Mouse (Mus musculus): ENCODE measurements at regions not wholly inside any gene's neighbourhood (a gene's known extent, or its start where the extent isn't known, plus 50 kb on each side); places are given as distances from the start of the nearest gene placed in this dataset.
A peak's percentile ranks its signal among the peaks of the same experiment; 100 is the strongest.

DNA sequence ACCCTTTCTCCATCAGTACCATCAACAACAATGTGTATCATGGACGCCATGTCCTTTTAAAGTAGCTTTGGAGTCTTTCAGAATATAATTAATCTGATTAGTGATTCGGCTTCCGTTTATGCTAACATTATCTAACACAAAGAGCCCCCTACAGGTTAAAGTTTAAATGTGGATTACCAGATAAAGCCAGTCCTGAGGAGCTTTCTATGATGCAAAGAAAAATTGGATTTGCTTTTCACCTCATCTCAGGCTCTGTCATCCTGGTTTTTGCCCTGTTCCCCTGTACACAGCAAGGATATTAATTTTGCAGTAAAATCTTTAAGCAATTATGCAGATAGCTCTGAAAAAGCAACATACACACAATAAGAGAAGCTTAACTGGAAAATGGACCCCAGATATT, 412.7 kb upstream of the Tbc1d2b start:
- no peaks in the 10 kb centered on the region for H3K4me1 ChIP-seq (replicated peaks; ENCODE audit: control insufficient read depth, insufficient read depth, low read length)
- ATAC-seq (ENCODE audit: low FRiP score) = no peak
- H3K9me3 ChIP-seq (ENCODE audit: control insufficient read depth, low read length) = no peaks in the 10 kb centered on the region
- no peak for DNase-seq (ENCODE audit: low spot score)
- no peak overlapping the region for H3K9ac ChIP-seq (ENCODE audit: low read depth, low read length)
- no peak overlapping the region for H3K4me3 ChIP-seq (ENCODE audit: low read depth, low read length)
- no peak overlapping the region for H3K4me2 ChIP-seq (replicated peaks; ENCODE audit: low read depth, low read length)
- H3K27ac ChIP-seq (ENCODE audit: low read depth, low read length) = no peak overlapping the region
- H3K36me3 ChIP-seq (ENCODE audit: control insufficient read depth, insufficient read depth, low read length) = no peaks in the 10 kb centered on the region
- WGBS = 33% methylated on average over 3 of the region's 3 CpGs
- H3K27me3 ChIP-seq (ENCODE audit: control insufficient read depth, insufficient read depth, low read length) = no peaks in the 10 kb centered on the region

DNA sequence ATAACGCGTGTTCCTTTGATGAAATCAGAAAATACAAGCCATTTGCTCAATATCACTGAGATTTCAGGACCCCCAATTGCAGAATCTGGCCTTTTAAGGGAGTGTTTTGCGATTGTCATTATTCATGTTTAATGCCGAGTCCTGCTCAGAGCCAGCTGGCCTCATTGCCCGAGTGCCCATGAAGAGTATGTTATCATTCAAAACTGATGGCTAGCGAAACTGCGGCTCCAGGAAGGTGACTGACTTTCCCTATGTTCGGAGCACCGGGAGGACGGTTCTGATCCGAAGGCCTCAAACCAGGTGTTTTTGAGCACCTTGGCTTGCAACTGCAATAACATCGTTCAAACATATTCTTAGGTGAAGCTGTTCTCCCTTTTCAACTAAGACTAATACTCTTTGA, 419.5 kb upstream of the Tbc1d2b start:
- WGBS = 72% methylated on average over 12 of the region's 12 CpGs
- Histone ChIP-seq H3K36me3 (ENCODE audit: control insufficient read depth, insufficient read depth, low read length) (no peaks in the 10 kb centered on the region), H3K4me3 (ENCODE audit: low read depth, low read length) (no peak overlapping the region), H3K4me1 (replicated peaks; ENCODE audit: control insufficient read depth, insufficient read depth, low read length) (no peaks in the 10 kb centered on the region), H3K27me3 (ENCODE audit: control insufficient read depth, insufficient read depth, low read length) (0 out of 2 replicates have a peak, but pooled peaks cover 3% of the 10 kb centered on the region), H3K9me3 (ENCODE audit: control insufficient read depth, low read length) (no peaks in the 10 kb centered on the region), H3K4me2 (replicated peaks; ENCODE audit: low read depth, low read length) (no peak overlapping the region), H3K27ac (ENCODE audit: low read depth, low read length) (no peak overlapping the region), H3K9ac (ENCODE audit: low read depth, low read length) (no peak overlapping the region)
- ATAC-seq (ENCODE audit: low FRiP score) = no peak
- DNase-seq (ENCODE audit: low spot score) = no peak

DNA sequence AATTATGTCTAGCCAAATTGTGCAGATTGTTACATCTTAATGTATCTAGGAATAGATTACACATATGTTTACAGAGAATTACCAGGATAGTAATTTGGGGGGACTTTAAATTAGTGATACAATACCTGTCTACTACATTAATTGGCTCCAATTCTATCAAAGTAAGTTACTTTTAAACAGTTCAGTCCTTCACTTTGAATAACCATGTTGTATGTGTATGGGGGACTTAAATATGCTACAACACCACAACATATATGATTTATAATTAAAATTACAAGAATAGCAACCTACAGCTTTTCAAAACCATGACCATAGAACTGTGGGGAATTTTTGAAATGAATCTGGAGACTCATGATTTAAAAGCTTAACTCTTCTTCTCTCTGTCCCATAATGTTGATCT, 420.5 kb upstream of the Tbc1d2b start:
- Histone ChIP-seq H3K9me3 (ENCODE audit: control insufficient read depth, low read length) (no peaks in the 10 kb centered on the region), H3K27ac (ENCODE audit: low read depth, low read length) (no peak overlapping the region), H3K4me1 (replicated peaks; ENCODE audit: control insufficient read depth, insufficient read depth, low read length) (no peaks in the 10 kb centered on the region), H3K27me3 (ENCODE audit: control insufficient read depth, insufficient read depth, low read length) (peaks cover 6% of the 10 kb centered on the region; the same call in 1 of the 2 replicates), H3K36me3 (ENCODE audit: control insufficient read depth, insufficient read depth, low read length) (no peaks in the 10 kb centered on the region), H3K9ac (ENCODE audit: low read depth, low read length) (no peak overlapping the region), H3K4me3 (ENCODE audit: low read depth, low read length) (no peak overlapping the region), H3K4me2 (replicated peaks; ENCODE audit: low read depth, low read length) (no peak overlapping the region)
- ATAC-seq (ENCODE audit: low FRiP score) = no peak
- no peak for DNase-seq (ENCODE audit: low spot score)

DNA sequence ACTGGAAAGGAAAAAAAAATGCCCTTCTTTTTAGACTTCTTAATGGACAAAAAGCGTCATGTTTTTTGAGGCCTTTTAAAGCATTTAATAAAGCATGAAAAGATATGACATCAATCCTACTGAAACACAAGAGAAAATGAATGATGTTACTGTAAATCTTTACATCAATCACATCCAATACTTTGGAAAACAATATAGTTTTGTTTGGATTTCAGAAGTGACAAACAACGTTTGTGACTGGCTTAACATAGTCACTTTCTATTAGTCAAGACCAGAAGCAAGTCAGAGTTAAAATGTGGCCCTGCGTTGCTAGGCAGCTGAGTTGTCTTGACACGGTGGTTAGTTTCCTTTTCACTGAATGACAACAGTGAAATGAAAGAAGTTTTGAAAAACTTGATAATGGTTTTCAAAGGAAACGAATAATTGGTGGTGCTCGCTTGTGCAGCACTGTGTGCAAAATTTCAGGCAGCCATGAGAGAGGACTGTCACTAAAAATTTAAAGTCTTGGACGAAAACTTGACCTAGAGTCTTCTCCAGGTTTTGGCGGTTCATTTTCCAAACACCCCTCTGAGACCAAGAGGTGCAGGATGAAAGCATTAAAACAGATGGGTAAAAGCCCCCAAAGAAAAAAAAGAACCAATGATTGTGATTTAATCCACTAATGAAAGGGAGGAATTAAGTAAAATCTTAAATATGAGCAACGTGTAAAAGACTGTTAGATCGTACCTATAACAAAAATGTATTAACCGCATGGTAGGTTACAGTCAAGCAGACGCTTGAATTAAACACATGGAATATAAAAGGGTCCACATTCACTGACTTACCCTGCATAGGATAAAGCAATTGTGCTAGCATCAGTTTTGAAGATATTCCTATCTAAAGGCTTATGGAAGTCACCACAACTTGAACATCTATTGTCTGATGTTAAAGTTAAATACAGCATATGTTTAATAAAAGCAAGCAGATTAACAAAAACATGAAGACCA, 421.4 kb upstream of the Tbc1d2b start:
- WGBS = 35% methylated on average over 12 of the region's 12 CpGs

DNA sequence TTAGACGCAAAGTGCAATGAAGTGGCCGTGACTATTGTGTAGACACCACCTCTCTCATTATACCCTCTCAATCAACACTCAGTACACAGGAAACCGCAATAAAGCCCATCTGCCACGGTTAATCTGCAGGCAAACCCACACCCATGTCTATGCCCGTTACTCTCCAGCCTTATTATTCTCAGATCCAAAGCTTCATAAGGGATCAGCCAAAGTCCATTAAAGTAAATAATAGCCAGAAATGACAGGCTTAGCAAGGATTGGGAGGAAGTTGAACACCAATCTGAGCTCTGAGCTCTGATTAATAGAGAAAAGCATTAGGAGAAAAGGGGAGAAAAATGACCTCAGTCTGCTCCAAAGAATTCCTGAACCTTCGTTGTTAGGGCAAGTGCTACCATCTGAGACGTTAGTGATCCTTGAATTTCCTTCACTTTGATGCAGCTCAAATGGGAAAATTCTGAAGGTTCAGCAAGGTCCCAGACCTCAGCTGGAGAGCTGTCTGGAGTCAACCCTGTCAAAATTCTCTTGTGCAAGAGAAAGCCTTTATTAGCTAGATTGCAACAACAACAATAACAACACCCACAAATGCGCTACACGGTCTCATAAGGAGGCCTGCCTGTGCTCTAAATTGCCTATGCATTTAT, 422.5 kb upstream of the Tbc1d2b start:
- WGBS = 15% methylated on average over 9 of the region's 9 CpGs
- Histone ChIP-seq H3K4me2 (replicated peaks; ENCODE audit: low read depth, low read length) (no peak overlapping the region), H3K4me3 (ENCODE audit: low read depth, low read length) (no peak overlapping the region), H3K27ac (ENCODE audit: low read depth, low read length) (peak overlapping the region; percentile 75), H3K27me3 (ENCODE audit: control insufficient read depth, insufficient read depth, low read length) (peaks cover 8% of the 10 kb centered on the region; the same call in 1 of the 2 replicates), H3K9me3 (ENCODE audit: control insufficient read depth, low read length) (no peaks in the 10 kb centered on the region), H3K36me3 (ENCODE audit: control insufficient read depth, insufficient read depth, low read length) (no peaks in the 10 kb centered on the region), H3K4me1 (replicated peaks; ENCODE audit: control insufficient read depth, insufficient read depth, low read length) (no peaks in the 10 kb centered on the region), H3K9ac (ENCODE audit: low read depth, low read length) (no peak overlapping the region)
- DNase-seq (ENCODE audit: low spot score) = peak; percentile 57
- peak; percentile 90 for ATAC-seq (ENCODE audit: low FRiP score)

More for the DNA sequence above, 421.4 kb upstream of the Tbc1d2b start:
- peak; percentile 70 for ATAC-seq (ENCODE audit: low FRiP score)
- H3K27ac ChIP-seq (ENCODE audit: low read depth, low read length) = peak overlapping the region; percentile 19; the same call in 1 of the 2 replicates
- H3K4me1 ChIP-seq (replicated peaks; ENCODE audit: control insufficient read depth, insufficient read depth, low read length) = no peaks in the 10 kb centered on the region
- peaks cover 6% of the 10 kb centered on the region; the same call in 1 of the 2 replicates for H3K27me3 ChIP-seq (ENCODE audit: control insufficient read depth, insufficient read depth, low read length)
- no peak overlapping the region for H3K4me3 ChIP-seq (ENCODE audit: low read depth, low read length)
- H3K36me3 ChIP-seq (ENCODE audit: control insufficient read depth, insufficient read depth, low read length) = no peaks in the 10 kb centered on the region
- H3K9me3 ChIP-seq (ENCODE audit: control insufficient read depth, low read length) = no peaks in the 10 kb centered on the region
- H3K4me2 ChIP-seq (replicated peaks; ENCODE audit: low read depth, low read length) = no peak overlapping the region
- peak; percentile 52 for DNase-seq (ENCODE audit: low spot score)
- H3K9ac ChIP-seq (ENCODE audit: low read depth, low read length) = no peak overlapping the region

DNA sequence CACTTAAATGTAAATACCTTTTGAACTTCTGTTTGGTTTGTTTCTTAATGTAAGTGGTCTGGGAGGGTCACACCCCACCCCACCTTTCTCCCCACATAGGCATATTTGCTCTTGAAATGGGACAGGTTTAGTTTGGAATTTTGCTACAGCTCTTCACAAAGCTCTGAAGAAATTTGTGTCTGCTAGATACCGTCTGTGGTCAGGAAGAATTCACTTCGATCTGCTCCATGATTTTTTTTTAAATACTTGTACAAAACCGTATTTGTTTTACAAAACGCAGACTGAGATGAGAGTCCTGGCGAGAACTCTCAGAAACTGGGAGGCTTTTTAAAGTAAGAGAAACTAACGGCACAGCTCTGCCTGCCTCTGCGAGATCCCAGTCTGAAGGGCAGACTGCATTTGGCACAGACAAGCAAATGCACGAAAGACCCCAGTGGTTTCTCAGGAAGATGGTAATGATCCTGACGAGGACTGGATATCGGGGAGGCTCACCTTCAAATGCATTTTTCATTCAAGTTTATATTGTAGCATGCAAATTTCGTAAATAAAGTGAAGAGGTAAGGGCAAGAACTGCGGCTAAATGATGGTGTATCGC, 423.5 kb upstream of the Tbc1d2b start:
- 56% methylated on average over 13 of the region's 13 CpGs for WGBS
- no peak overlapping the region for H3K4me3 ChIP-seq (ENCODE audit: low read depth, low read length)
- ATAC-seq (ENCODE audit: low FRiP score) = no peak
- H3K4me1 ChIP-seq (replicated peaks; ENCODE audit: control insufficient read depth, insufficient read depth, low read length) = no peaks in the 10 kb centered on the region
- H3K9me3 ChIP-seq (ENCODE audit: control insufficient read depth, low read length) = no peaks in the 10 kb centered on the region
- peak overlapping the region; percentile 5; the same call in 1 of the 2 replicates for H3K4me2 ChIP-seq (replicated peaks; ENCODE audit: low read depth, low read length)
- peak overlapping the region; percentile 75 for H3K27ac ChIP-seq (ENCODE audit: low read depth, low read length)
- H3K36me3 ChIP-seq (ENCODE audit: control insufficient read depth, insufficient read depth, low read length) = no peaks in the 10 kb centered on the region
- peaks cover 10% of the 10 kb centered on the region; the same call in 1 of the 2 replicates for H3K27me3 ChIP-seq (ENCODE audit: control insufficient read depth, insufficient read depth, low read length)
- H3K9ac ChIP-seq (ENCODE audit: low read depth, low read length) = peak overlapping the region; percentile 15; the same call in 1 of the 2 replicates
- peak; percentile 18 for DNase-seq (ENCODE audit: low spot score)

DNA sequence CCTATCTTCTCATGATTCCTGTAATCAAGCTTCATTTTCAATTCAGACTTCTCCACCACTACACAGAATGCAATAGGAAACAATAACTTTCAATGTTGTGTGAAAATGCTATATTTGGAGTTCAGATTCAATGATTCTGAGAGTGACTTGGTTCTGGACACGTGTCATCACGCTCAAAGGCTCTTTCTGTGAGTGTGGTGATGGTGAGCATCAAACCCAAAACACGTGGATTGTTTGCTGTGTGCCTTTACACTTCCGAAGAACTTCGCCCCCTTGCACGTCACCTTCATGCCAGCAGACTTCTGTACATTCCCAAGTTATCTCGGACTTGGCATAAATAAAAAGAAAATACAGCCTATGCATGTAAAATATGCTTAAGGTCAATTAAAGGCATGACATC, 425.1 kb upstream of the Tbc1d2b start:
- Histone ChIP-seq H3K36me3 (ENCODE audit: control insufficient read depth, insufficient read depth, low read length) (no peaks in the 10 kb centered on the region), H3K4me2 (replicated peaks; ENCODE audit: low read depth, low read length) (no peak overlapping the region), H3K9me3 (ENCODE audit: control insufficient read depth, low read length) (no peaks in the 10 kb centered on the region), H3K27me3 (ENCODE audit: control insufficient read depth, insufficient read depth, low read length) (peaks cover 10% of the 10 kb centered on the region; the same call in 1 of the 2 replicates), H3K27ac (ENCODE audit: low read depth, low read length) (no peak overlapping the region), H3K9ac (ENCODE audit: low read depth, low read length) (no peak overlapping the region), H3K4me3 (ENCODE audit: low read depth, low read length) (no peak overlapping the region), H3K4me1 (replicated peaks; ENCODE audit: control insufficient read depth, insufficient read depth, low read length) (no peaks in the 10 kb centered on the region)
- ATAC-seq (ENCODE audit: low FRiP score) (no peak), DNase-seq (ENCODE audit: low spot score) (no peak)
- WGBS = 76% methylated on average over 7 of the region's 7 CpGs

DNA sequence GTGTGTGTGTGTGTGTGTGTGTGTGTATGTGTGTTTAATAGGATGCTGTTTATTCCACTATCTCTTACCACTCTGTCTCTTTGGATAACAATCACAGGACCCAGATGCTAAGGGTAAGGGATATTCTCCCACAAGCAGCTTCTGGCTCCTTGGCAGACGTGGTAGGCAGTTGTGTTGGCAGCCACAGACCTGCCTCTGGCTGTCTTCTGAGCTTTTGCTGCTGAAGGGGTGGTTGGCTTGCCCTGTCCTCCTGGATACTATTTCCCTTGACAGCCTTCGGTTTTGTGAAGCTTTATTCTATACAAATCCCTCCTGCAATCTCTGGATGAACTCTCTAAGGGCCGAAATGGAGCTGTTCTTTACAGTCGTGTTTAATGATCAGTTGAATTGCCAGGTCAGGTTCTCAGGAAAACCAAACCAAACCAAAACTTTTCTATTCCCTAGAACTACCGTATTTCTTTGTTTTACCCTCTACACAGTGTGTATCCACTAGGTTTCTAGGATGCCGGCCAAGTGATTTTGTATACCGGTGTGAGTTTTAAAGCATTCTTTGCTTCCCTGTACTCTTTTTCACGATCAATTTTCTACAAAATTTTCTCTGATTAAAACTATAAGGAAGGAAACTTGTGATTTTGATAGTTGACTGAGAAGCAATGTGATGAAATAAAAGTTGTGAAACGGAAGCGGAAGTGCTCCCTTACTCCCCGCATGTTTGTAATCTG, 426.8 kb upstream of the Tbc1d2b start:
- no peak overlapping the region for H3K9ac ChIP-seq (ENCODE audit: low read depth, low read length)
- DNase-seq (ENCODE audit: low spot score) (no peak), ATAC-seq (ENCODE audit: low FRiP score) (no peak)
- H3K4me3 ChIP-seq (ENCODE audit: low read depth, low read length) = no peak overlapping the region
- 69% methylated on average over 11 of the region's 11 CpGs for WGBS
- peaks cover 10% of the 10 kb centered on the region; the same call in 1 of the 2 replicates for H3K27me3 ChIP-seq (ENCODE audit: control insufficient read depth, insufficient read depth, low read length)
- H3K4me2 ChIP-seq (replicated peaks; ENCODE audit: low read depth, low read length) = no peak overlapping the region
- H3K9me3 ChIP-seq (ENCODE audit: control insufficient read depth, low read length) = no peaks in the 10 kb centered on the region
- H3K4me1 ChIP-seq (replicated peaks; ENCODE audit: control insufficient read depth, insufficient read depth, low read length) = no peaks in the 10 kb centered on the region
- H3K27ac ChIP-seq (ENCODE audit: low read depth, low read length) = no peak overlapping the region
- no peaks in the 10 kb centered on the region for H3K36me3 ChIP-seq (ENCODE audit: control insufficient read depth, insufficient read depth, low read length)
